Mouse (Mus musculus) erythroid progenitor cell, adult 5-6 weeks (primary cell): ENCODE results near the gene Abcb1a. TPM values are rescaled to one million over a fixed set of nuclear protein-coding genes. Genes with fewer than 3 reads are reported as not detected.
"Not testable (repeated sequence)": the region's sequence is repeated elsewhere in the genome, so short reads cannot be mapped to it uniquely, and the experiment has no call there.

Experiments
- ATAC-seq: replicated peaks from 2 replicates; pipeline ENCODE4 v1.8.0; 2016; ENCODE audit warnings: moderate number of reproducible peaks, mild to moderate bottlenecking, moderate TSS enrichment, inconsistent platforms; ENCODE audit not compliant: poor library complexity, low FRiP score, severe bottlenecking
- total RNA-seq, 2 experiments: library from RNA; stranded (forward) in 1 of 2; stranded (reverse) in 1 of 2; fragments of 150-400 nt in 1 of 2; fragments of 186-747, 209-891 nt in 1 of 2; gene quantifications; 2 replicates each; pipeline versions ENCODE4 v1.2.3 to v1.2.4; 2015 to 2017; ENCODE audit warnings: low replicate concordance in 2 of 2

Abcb1a gene
- total RNA-seq, 2 experiments from 2014 or later = 0.08 to 0.84 TPM

GRCm38 (mm10) chr5:8722224-8722623 is 62.3 kb downstream of the Abcb1a start:
- ATAC-seq = no peak

GRCm38 (mm10) chr5:8722867-8723266 is 63.0 kb downstream of the Abcb1a start:
- no peak for ATAC-seq

DNA sequence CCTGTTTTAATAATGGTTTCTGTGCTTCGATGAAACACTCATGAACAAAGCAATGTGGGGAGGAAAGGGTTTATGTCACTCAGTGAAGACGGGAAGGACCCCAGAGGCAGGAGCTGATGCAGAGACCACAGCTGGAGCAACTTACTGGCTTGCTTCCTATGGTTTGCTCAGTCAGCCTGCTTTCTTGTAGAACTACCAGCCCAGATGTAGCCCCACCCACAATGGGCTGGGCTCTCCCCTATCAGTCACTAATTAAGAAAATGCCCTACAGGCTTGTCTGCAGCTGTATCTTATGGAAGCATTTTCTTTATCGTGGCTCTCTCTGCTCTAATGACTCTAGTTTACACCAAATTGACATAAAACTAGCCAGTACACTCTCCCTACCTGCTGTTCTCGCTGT is 67.9 kb downstream of the Abcb1a start:
- no peak for ATAC-seq

- ATAC-seq = no peak
Observed at GRCm38 (mm10) chr5:8732639-8733038, 72.8 kb downstream of the Abcb1a start.

- ATAC-seq = not testable (repeated sequence)
Observed at GRCm38 (mm10) chr5:8733307-8733706, 73.4 kb downstream of the Abcb1a start.

- ATAC-seq = no peak
Observed at GRCm38 (mm10) chr5:8736389-8736788, 76.5 kb downstream of the Abcb1a start.

DNA sequence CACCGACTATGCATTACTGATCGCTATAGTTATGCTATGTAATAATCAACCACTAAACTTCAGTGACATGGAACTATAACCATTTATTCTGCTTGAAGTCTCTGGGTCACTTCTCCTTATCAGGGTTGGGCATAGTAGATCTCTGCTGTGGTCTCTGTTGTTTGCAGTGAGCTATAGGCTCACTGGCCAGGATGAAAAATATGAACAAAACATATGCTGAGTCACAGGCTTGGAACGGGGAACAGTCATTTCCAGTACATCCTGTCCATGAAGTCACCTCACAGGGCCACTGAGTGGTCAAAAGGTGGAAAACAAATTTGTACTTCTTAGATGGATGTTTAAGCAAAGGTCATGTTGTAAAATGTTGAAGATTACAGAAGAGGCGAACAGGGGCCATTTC is 77.2 kb downstream of the Abcb1a start:
- ATAC-seq = no peak

GRCm38 (mm10) chr5:8747244-8747643 is 87.4 kb downstream of the Abcb1a start:
- not testable (repeated sequence) for ATAC-seq

GRCm38 (mm10) chr5:8772866-8773265 is 113.0 kb downstream of the Abcb1a start:
- ATAC-seq = no peak

GRCm38 (mm10) chr5:8778311-8778710 is 118.4 kb downstream of the Abcb1a start:
- no peak for ATAC-seq

GRCm38 (mm10) chr5:8778751-8779150 is 118.9 kb downstream of the Abcb1a start:
- no peak for ATAC-seq

DNA sequence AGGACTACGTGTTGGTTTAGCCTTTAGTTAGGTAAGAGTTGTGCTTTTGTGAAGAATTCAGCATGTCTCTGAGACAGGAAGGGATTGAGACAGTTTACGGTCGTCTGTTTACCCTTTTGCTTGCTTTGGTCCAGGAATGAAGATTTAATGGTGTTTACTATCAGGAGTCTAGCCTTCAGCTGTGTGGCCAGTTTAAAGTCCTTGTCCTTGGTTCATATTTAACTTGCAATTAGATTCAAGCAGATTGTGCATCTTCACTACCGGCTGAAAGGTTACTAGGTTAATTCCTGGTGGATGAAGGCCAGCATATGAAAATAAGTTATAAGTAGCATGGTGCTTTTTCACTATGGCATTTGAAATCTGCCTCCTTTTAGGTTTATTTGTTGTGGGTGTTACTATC is 132.4 kb downstream of the Abcb1a start:
- ATAC-seq = no peak

Other genes starting within 250 kb of the Abcb1a start
- 209 and 239 TPM in 2 replicates for gene Dbf4, start 237.4 kb upstream of the Abcb1a start, total RNA-seq (2015; ENCODE audit: low replicate concordance)
- 228 and 308 TPM in 2 replicates for gene Dbf4, start 237.4 kb upstream of the Abcb1a start, total RNA-seq (2017; ENCODE audit: low replicate concordance)
- gene Slc25a40, start 237.2 kb upstream of the Abcb1a start, total RNA-seq (2015; ENCODE audit: low replicate concordance) = 25.9 and 36.9 TPM in 2 replicates
- 27.5 and 36.5 TPM in 2 replicates for gene Slc25a40, start 237.2 kb upstream of the Abcb1a start, total RNA-seq (2017; ENCODE audit: low replicate concordance)
- gene Rundc3b, start 37.1 kb upstream of the Abcb1a start, total RNA-seq (2015; ENCODE audit: low replicate concordance) = not detected in 2 replicates
- 1.0 and 1.1 TPM in 2 replicates for gene Rundc3b, start 37.1 kb upstream of the Abcb1a start, total RNA-seq (2017; ENCODE audit: low replicate concordance)
- gene Abcb1b, start 138.1 kb downstream of the Abcb1a start, total RNA-seq (2015; ENCODE audit: low replicate concordance) = 0.84 TPM in 1 of 2 replicates, not detected in the other
- gene Abcb1b, start 138.1 kb downstream of the Abcb1a start, total RNA-seq (2017; ENCODE audit: low replicate concordance) = 4.4 TPM in 1 of 2 replicates, not detected in the other
- 218 and 229 TPM in 2 replicates for gene Abcb4, start 233.6 kb downstream of the Abcb1a start, total RNA-seq (2015; ENCODE audit: low replicate concordance)
- 428 and 435 TPM in 2 replicates for gene Abcb4, start 233.6 kb downstream of the Abcb1a start, total RNA-seq (2017; ENCODE audit: low replicate concordance)